Mouse (Mus musculus): ENCODE results near the gene Klhdc8b.

Klhdc8b gene

GRCm38 (mm10) chr9:108481520-108482210 is 20.3 kb upstream of the Klhdc8b start:
- no peak for DNase-seq (ENCODE audit: low spot score)

- DNase-seq (ENCODE audit: low spot score), result no peak
Measured at GRCm38 (mm10) chr9:108480813-108481519, 19.6 kb upstream of the Klhdc8b start.

GRCm38 (mm10) chr9:108479721-108480351 is 18.5 kb upstream of the Klhdc8b start, which contains the start of gene Lamb2:
Lamb2 (plus strand) TSS chr9:108479736.
- peak; percentile 74 for DNase-seq (ENCODE audit: low spot score)

- no peak for DNase-seq (ENCODE audit: low spot score)
Measured at GRCm38 (mm10) chr9:108479241-108479640, 17.9 kb upstream of the Klhdc8b start.

- peak; percentile 61 for DNase-seq (ENCODE audit: low spot score)
Measured at GRCm38 (mm10) chr9:108478638-108479156, 17.3 kb upstream of the Klhdc8b start.

- no peak for DNase-seq (ENCODE audit: low spot score)
Measured at GRCm38 (mm10) chr9:108474528-108474927, 13.1 kb upstream of the Klhdc8b start.

GRCm38 (mm10) chr9:108469845-108470244 is 8.5 kb upstream of the Klhdc8b start:
- DNase-seq (ENCODE audit: low spot score), result no peak

- no peak for DNase-seq (ENCODE audit: low spot score)
Measured at GRCm38 (mm10) chr9:108469430-108469829, 8.0 kb upstream of the Klhdc8b start.

- no peak for DNase-seq (ENCODE audit: low spot score)
Measured at GRCm38 (mm10) chr9:108466219-108466618, 4.8 kb upstream of the Klhdc8b start.

GRCm38 (mm10) chr9:108463713-108464112 is 2.3 kb upstream of the Klhdc8b start:
- DNase-seq (ENCODE audit: low spot score), result no peak

GRCm38 (mm10) chr9:108462192-108462591 is 811 bp upstream of the Klhdc8b start:
- no peak for DNase-seq (ENCODE audit: low spot score)

GRCm38 (mm10) chr9:108461675-108462074 is 294 bp upstream of the Klhdc8b start:
- DNase-seq (ENCODE audit: low spot score), result no peak

GRCm38 (mm10) chr9:108460319-108461178 is 832 bp downstream of the Klhdc8b start, which contains the start of gene Ccdc71:
Ccdc71 (plus strand) TSS chr9:108460527.
- peak; percentile 88 for DNase-seq (ENCODE audit: low spot score)

GRCm38 (mm10) chr9:108459939-108460318 is 1.5 kb downstream of the Klhdc8b start:
- DNase-seq (ENCODE audit: low spot score), result no peak

GRCm38 (mm10) chr9:108456953-108457352 is 4.4 kb downstream of the Klhdc8b start:
- DNase-seq (ENCODE audit: low spot score), result no peak

- DNase-seq (ENCODE audit: low spot score), result no peak
Measured at GRCm38 (mm10) chr9:108455747-108456571, 5.4 kb downstream of the Klhdc8b start.

- no peak for DNase-seq (ENCODE audit: low spot score)
Measured at GRCm38 (mm10) chr9:108454429-108454828, 7.0 kb downstream of the Klhdc8b start.

GRCm38 (mm10) chr9:108453458-108453857 is 7.9 kb downstream of the Klhdc8b start:
- no peak for DNase-seq (ENCODE audit: low spot score)

GRCm38 (mm10) chr9:108452911-108453310 is 8.5 kb downstream of the Klhdc8b start:
- DNase-seq (ENCODE audit: low spot score), result no peak

GRCm38 (mm10) chr9:108452291-108452906 is 9.0 kb downstream of the Klhdc8b start:
- peak; percentile 43 for DNase-seq (ENCODE audit: low spot score)
